Mouse (Mus musculus) forebrain, embryonic 12.5 days (tissue): ENCODE results near the gene Hsf3. TPM values are rescaled to one million over a fixed set of nuclear protein-coding genes. Genes with fewer than 3 reads are reported as not detected.
"Not testable (repeated sequence)": the region's sequence is repeated elsewhere in the genome, so short reads cannot be mapped to it uniquely, and the experiment has no call there.

Source experiments
- ATAC-seq: fragments of 200-750 bp; cut with Nextera tagmentation; 2 replicates; pipeline ENCODE4 v1.8.0; 2017; ENCODE audit warnings: moderate TSS enrichment; ENCODE audit not compliant: low FRiP score
- H3K27ac ChIP-seq: fragments of 300-500 bp; sonication (generic); 2 replicates; pipeline ENCODE4 v1.5.1; 2016; ENCODE audit warnings: mild to moderate bottlenecking
- H3K27me3 ChIP-seq: fragments of 300-500 bp; sonication (generic); 2 replicates; pipeline ENCODE4 v1.6.1; 2016; ENCODE audit warnings: mild to moderate bottlenecking
- H3K36me3 ChIP-seq: fragments of 300-500 bp; sonication (generic); replicated peaks from 2 replicates; pipeline ENCODE4 v1.6.1; 2016; ENCODE audit warnings: mild to moderate bottlenecking
- H3K4me1 ChIP-seq: fragments of 300-500 bp; sonication (generic); 2 replicates; pipeline ENCODE4 v1.6.1; 2016
- H3K4me2 ChIP-seq: fragments of 300-500 bp; sonication (generic); 2 replicates; pipeline ENCODE4 v1.6.1; 2016; ENCODE audit warnings: mild to moderate bottlenecking, moderate library complexity
- H3K4me3 ChIP-seq: fragments of 300-500 bp; sonication (generic); replicated peaks from 2 replicates; pipeline ENCODE4 v1.5.1; 2016; ENCODE audit warnings: mild to moderate bottlenecking
- H3K9ac ChIP-seq: fragments of 300-500 bp; sonication (generic); 2 replicates; pipeline ENCODE4 v1.6.1; 2016; ENCODE audit warnings: mild to moderate bottlenecking
- H3K9me3 ChIP-seq: fragments of 300-500 bp; sonication (generic); 2 replicates; pipeline ENCODE4 v1.6.1; 2016
- WGBS: fragments of 180-500 bp; shearing (Covaris S2); methylation state at CpG from one replicate; pipeline ENCODE4 v1.1.7; 2016; 5-methylcytosine and 5-hydroxymethylcytosine counted together
- polyA plus RNA-seq: library from polyadenylated mRNA; unstranded; fragments of >200 nt; fragmentation: Nextera tagmentation; extraction: Ambion mirVana; gene quantifications from 2 replicates; pipeline ENCODE4 v1.2.1, GENCODE M21; 2016

The Hsf3 gene
- 0.10 and 0.13 TPM in 2 replicates for polyA plus RNA-seq

DNA sequence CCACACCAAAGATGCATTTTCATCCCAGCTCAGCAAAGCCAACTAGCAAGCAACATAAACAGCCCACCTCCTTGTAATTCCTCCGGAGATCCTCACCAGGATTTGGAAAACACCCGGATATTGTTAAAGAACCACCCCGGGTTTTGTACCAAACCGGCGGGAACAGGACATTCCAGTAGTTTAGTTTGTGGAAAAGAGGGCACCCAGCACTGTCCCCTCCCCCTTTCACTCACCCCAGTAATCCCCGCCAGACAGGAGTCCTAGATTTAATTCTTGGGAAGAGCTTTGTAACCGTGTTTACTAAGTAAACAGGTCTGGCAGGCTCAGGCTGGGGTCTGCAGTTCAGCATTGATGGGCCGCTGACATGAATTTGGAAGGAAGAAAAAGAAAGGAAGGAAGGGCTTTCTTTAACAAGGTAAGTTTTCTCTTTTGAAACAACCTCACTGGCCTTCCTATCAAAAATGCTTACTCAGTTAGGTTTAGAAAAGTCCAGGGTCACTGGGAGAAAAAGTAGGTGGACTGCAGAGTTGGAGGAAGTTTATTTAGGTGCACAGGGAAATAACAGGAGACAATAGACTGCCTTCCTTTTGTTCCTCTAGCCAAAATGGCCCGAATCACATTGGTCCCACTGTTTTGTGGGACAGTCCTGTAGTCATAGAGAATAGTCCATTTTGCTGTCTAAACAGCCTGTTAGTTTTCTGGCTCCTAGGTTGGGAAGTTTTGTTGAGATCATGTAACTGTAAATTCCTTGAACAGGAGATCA, at the start of gene Hsf3:
Gene Hsf3 (minus strand): TSS at position 94 of the 763 bp plus-strand sequence.
- ATAC-seq, result 0 out of 2 replicates have a peak, but pooled peaks have one; percentile 36
- 20% methylated on average over 9 of the region's 9 CpGs for WGBS
- no peaks in the 10 kb centered on the region for H3K4me1 ChIP-seq
- H3K4me3 ChIP-seq, result peak within 1 kb of the TSS; percentile 16
- no peaks in the 10 kb centered on the region for H3K9me3 ChIP-seq
- H3K27me3 ChIP-seq, result no peaks in the 10 kb centered on the region
- H3K36me3 ChIP-seq, result no peaks in the 10 kb centered on the region
- no peak within 1 kb of the TSS for H3K9ac ChIP-seq
- 0 out of 2 replicates have a peak within 1 kb of the TSS, but pooled peaks have one; percentile 8 for H3K4me2 ChIP-seq
- no peak within 1 kb of the TSS for H3K27ac ChIP-seq

DNA sequence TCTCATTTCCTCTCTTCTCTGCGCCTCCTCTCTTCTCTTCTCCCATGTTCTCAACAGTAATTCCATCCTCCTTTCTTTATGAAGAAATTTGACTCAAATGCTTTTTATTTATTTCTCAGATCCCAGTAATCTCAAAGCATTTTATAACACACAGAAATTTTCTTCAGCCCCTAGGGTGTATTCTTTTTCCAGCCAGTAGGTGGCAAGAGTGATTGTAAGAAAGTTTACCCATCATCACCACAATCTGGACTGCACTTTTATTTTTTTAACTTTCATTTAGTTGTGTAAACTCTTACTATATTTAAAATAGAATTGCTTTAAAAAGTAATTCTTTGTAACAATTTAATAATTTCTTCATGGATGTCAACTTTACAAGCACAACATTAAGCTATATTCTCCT, 45.5 kb upstream of the Hsf3 start:
- Histone ChIP-seq H3K4me3 (no peak overlapping the region), H3K4me1 (no peaks in the 10 kb centered on the region), H3K9ac (no peak overlapping the region), H3K4me2 (no peak overlapping the region), H3K36me3 (no peaks in the 10 kb centered on the region), H3K9me3 (no peaks in the 10 kb centered on the region), H3K27me3 (no peaks in the 10 kb centered on the region), H3K27ac (no peak overlapping the region)
- WGBS, result 63% methylated on average over 1 of the region's 1 CpGs
- ATAC-seq, result no peak

DNA sequence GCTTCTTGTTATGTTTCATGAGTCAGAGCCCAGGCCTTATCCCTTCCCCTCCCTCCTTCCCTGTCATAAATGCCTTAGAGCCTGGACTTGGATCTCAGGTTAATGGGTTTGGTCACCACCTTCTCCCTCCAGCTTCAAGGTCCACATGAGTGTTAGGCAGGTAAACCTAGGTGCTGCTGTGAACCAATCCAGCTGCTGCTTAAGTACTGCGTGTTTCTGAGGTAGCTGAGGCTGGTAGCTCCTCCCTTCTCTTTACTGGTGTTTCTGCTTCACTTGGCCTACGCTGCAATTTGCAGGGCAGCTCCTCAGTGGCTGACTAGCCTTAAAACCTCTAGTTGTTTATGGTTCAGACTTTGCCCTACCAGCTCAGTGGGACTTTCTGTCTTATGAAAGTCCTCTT, 945 bp downstream of the Hsf3 start, which contains the start of gene Heph:
Gene Heph (plus strand): TSS at position 211 of the 400 bp plus-strand sequence.
- peak within 1 kb of the TSS; percentile 16 for H3K4me3 ChIP-seq
- ATAC-seq, result no peak

GRCm38 (mm10) chrX:96419383-96419782, 36.7 kb downstream of the Hsf3 start:
- no peak for ATAC-seq

More for the DNA sequence above, 945 bp downstream of the Hsf3 start, which contains the start of gene Heph:
- no peak within 1 kb of the TSS for H3K27ac ChIP-seq
- no peaks in the 10 kb centered on the region for H3K9me3 ChIP-seq
- H3K9ac ChIP-seq, result no peak within 1 kb of the TSS
- 0 out of 2 replicates have a peak within 1 kb of the TSS, but pooled peaks have one; percentile 8 for H3K4me2 ChIP-seq
- WGBS, result 49% methylated on average over 2 of the region's 2 CpGs
- no peaks in the 10 kb centered on the region for H3K4me1 ChIP-seq
- H3K36me3 ChIP-seq, result no peaks in the 10 kb centered on the region
- H3K27me3 ChIP-seq, result no peaks in the 10 kb centered on the region

DNA sequence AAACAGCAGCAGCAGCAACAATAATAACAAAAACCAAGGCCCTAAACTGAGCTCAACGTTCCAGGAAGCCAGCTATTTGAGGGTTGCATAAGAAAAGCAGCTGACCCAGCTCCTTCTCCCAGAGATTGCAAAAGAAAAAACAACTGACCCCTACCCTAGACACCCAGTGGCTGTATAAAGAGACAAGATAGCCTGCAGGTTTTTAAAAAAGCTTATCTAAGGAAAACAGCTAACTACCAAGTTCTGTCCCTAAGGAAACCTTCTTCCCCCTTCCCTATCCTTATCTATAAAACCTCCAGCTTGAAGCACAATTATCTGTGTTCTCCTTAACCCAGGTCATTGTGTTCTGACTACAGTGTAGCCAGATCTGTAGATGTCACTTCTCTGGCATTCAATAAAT, 38.4 kb downstream of the Hsf3 start:
- ATAC-seq, result no peak
- no peaks in the 10 kb centered on the region for H3K4me1 ChIP-seq

More at GRCm38 (mm10) chrX:96419383-96419782, 36.7 kb downstream of the Hsf3 start:
- Histone ChIP-seq H3K4me3 (no peak overlapping the region), H3K27me3 (no peaks in the 10 kb centered on the region), H3K9me3 (no peaks in the 10 kb centered on the region), H3K9ac (no peak overlapping the region), H3K27ac (no peak overlapping the region), H3K36me3 (no peaks in the 10 kb centered on the region), H3K4me2 (no peak overlapping the region), H3K4me1 (no peaks in the 10 kb centered on the region)

DNA sequence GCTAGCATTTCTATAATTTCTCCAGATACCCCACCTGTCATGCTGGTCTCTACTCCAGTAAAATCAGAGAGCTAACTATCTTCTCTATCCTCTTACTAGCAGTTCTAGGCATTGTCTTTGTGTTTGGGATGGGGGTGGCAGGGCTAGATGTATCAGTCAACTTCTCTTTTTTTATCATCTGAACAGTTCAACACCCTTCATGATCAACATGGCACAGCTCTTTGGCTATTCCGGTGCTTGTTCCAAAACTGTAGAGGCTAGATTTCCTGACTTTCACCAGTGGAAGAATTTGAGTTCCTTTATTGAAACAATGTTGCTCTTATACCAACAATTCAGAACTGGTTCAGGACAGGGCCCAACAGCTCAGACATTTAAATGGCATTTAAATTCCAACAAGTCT, 39.1 kb downstream of the Hsf3 start:
- Histone ChIP-seq H3K9me3 (no peaks in the 10 kb centered on the region), H3K4me2 (no peak overlapping the region), H3K9ac (no peak overlapping the region), H3K27me3 (no peaks in the 10 kb centered on the region), H3K4me1 (no peaks in the 10 kb centered on the region), H3K36me3 (no peaks in the 10 kb centered on the region), H3K27ac (no peak overlapping the region), H3K4me3 (no peak overlapping the region)
- WGBS, result 90% methylated on average over 1 of the region's 1 CpGs
- ATAC-seq, result no peak

More for the DNA sequence above, 38.4 kb downstream of the Hsf3 start:
- H3K27me3 ChIP-seq, result no peaks in the 10 kb centered on the region
- H3K36me3 ChIP-seq, result no peaks in the 10 kb centered on the region
- no peak overlapping the region for H3K4me3 ChIP-seq
- no peak overlapping the region for H3K27ac ChIP-seq
- no peak overlapping the region for H3K9ac ChIP-seq
- H3K9me3 ChIP-seq, result no peaks in the 10 kb centered on the region
- 56% methylated on average over 1 of the region's 1 CpGs for WGBS
- H3K4me2 ChIP-seq, result no peak overlapping the region

GRCm38 (mm10) chrX:96415351-96415750, 40.7 kb downstream of the Hsf3 start:
- not testable (repeated sequence) for H3K4me1 ChIP-seq, H3K27me3 ChIP-seq, H3K36me3 ChIP-seq, H3K9ac ChIP-seq, H3K27ac ChIP-seq, ATAC-seq, H3K4me2 ChIP-seq, H3K4me3 ChIP-seq, H3K9me3 ChIP-seq
- 89% methylated on average over 4 of the region's 4 CpGs for WGBS

- H3K9ac ChIP-seq, result no peak overlapping the region
- H3K4me1 ChIP-seq, result no peaks in the 10 kb centered on the region
- no peaks in the 10 kb centered on the region for H3K36me3 ChIP-seq
- no peak overlapping the region for H3K4me2 ChIP-seq
- no peaks in the 10 kb centered on the region for H3K9me3 ChIP-seq
- H3K27ac ChIP-seq, result no peak overlapping the region
- no peak for ATAC-seq
- H3K27me3 ChIP-seq, result no peaks in the 10 kb centered on the region
- H3K4me3 ChIP-seq, result no peak overlapping the region
- 78% methylated on average over 2 of the region's 2 CpGs for WGBS
Measured at GRCm38 (mm10) chrX:96339108-96339507, 117.0 kb downstream of the Hsf3 start.

GRCm38 (mm10) chrX:96329764-96330163, 126.3 kb downstream of the Hsf3 start:
- H3K36me3 ChIP-seq, result no peaks in the 10 kb centered on the region
- H3K27me3 ChIP-seq, result no peaks in the 10 kb centered on the region
- WGBS, result 54% methylated on average over 4 of the region's 4 CpGs
- no peak overlapping the region for H3K27ac ChIP-seq
- H3K9ac ChIP-seq, result no peak overlapping the region
- no peaks in the 10 kb centered on the region for H3K9me3 ChIP-seq
- ATAC-seq, result no peak
- no peak overlapping the region for H3K4me2 ChIP-seq
- H3K4me1 ChIP-seq, result no peaks in the 10 kb centered on the region
- H3K4me3 ChIP-seq, result no peak overlapping the region

DNA sequence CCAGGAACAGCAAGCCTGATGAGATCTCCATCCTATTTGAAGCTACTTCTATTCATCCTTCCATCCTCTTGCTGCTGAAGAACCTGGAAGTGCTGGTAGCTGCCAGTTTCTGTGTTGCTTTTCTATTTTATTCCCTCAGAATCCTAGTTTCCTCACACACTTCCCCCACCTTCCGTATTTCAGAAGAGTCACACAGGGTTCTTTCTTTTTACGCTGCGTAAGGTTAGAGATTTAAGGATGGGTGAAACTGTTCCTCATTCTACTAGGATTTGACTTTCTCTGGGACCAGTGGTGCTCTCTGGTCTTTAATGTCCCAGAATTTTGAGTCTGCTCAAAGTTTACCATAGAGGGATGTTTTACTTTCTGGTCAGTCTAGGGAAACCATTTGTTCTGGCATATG, 162.8 kb downstream of the Hsf3 start, which contains the start of gene Vsig4:
Gene Vsig4 (minus strand): TSS at position 101 of the 400 bp plus-strand sequence.
- Histone ChIP-seq H3K36me3 (no peaks in the 10 kb centered on the region), H3K4me3 (no peak within 1 kb of the TSS), H3K27ac (no peak within 1 kb of the TSS), H3K9me3 (no peaks in the 10 kb centered on the region), H3K4me1 (no peaks in the 10 kb centered on the region), H3K9ac (no peak within 1 kb of the TSS), H3K27me3 (no peaks in the 10 kb centered on the region), H3K4me2 (no peak within 1 kb of the TSS)
- 94% methylated on average over 3 of the region's 3 CpGs for WGBS
- no peak for ATAC-seq

GRCm38 (mm10) chrX:96256509-96256908, 199.6 kb downstream of the Hsf3 start:
- Histone ChIP-seq H3K9me3 (no peaks in the 10 kb centered on the region), H3K27ac (no peak overlapping the region), H3K36me3 (no peaks in the 10 kb centered on the region), H3K9ac (no peak overlapping the region), H3K4me2 (no peak overlapping the region), H3K4me3 (no peak overlapping the region), H3K27me3 (no peaks in the 10 kb centered on the region), H3K4me1 (no peaks in the 10 kb centered on the region)
- no peak for ATAC-seq
